Mouse (Mus musculus) gastrocnemius, postnatal 14 days (tissue): ENCODE measurements around the gene Ttll7. TPM values are rescaled to one million over a fixed set of nuclear protein-coding genes. Genes with fewer than 3 reads are reported as not detected.

Experiments
- DNase-seq: peaks from one replicate; pipeline ENCODE4 v3.0.0; 2021; ENCODE audit warnings: mixed read lengths
- intact Hi-C: fragments of 180-260 bp; cut with DNase I; formaldehyde crosslinking; loops from one replicate; pipeline ENCODE4 v1.15.1; 2025; ENCODE audit warnings: low total_unique reads
- long read RNA-seq, 2 experiments: library from polyadenylated mRNA; stranded (forward); transcript quantifications; one replicate each; pipeline ENCODE4 v2.0.0; 2021
- total RNA-seq, 2 experiments: library from RNA; stranded (reverse); gene quantifications; 2 replicates each; pipeline ENCODE4 v1.2.3; 2021

Ttll7 gene
- 10 to 100 TPM; 21.2 to 24.9 TPM for total RNA-seq
- long read RNA-seq, experiment 1, partial matches to known transcripts: 1 of 13 reads
- long read RNA-seq, experiment 1, other reads (novel, unspliced or antisense): 11 of 13 reads
- long read RNA-seq, experiment 2, partial matches to known transcripts: 3 of 11 reads
- long read RNA-seq, experiment 2, other reads (novel, unspliced or antisense): 8 of 11 reads

DNA sequence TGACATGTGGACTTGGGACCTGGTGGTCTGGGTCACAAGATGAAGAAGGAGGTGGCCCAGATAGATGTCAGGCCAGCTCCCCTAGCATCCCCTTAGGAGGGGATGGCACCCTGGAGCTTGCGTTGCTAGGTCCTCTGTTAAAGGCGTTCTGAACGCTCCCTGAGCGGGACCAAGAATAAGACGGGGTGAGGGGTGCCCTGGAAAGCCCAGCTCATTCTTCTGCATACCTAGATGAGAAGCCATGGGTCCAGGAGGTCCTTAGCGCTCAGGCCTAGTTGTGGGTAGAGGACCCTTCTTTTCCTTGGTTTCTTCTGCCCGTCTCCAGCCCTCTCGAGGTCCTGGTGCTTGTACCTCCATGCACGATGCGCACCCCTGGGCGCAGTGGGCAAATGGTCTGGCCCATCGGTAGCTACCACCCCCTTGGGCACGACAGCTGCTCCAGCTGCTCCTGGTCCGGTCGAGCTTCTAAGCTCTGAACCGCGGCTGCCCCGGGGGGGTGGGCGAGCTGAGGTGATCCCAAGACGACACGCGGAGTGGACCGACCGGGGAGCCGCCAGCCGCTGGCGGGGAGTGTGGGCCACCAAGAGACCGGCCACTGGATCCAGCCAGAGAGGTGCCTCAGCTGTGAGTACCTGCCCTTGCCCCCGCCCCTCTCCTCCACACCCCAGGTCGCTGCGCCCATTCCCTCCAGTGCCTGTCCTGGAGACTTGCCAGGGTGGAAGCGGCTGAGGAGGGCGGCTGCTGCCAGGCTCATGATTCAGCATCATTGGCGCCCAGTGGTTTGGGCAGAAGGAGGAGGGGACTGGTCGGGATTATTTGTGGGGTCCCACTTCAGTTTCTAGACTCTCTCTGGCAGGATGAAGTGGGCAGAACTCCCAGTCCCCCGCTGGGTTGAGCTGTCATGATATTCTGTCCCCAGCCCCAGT lies at the start of gene Ttll7:
TSS of gene Ttll7 (plus strand) at position 402 of the 926 bp plus-strand sequence.
- intact Hi-C loops: no loop called here
- DNase-seq: peak; percentile 84

DNA sequence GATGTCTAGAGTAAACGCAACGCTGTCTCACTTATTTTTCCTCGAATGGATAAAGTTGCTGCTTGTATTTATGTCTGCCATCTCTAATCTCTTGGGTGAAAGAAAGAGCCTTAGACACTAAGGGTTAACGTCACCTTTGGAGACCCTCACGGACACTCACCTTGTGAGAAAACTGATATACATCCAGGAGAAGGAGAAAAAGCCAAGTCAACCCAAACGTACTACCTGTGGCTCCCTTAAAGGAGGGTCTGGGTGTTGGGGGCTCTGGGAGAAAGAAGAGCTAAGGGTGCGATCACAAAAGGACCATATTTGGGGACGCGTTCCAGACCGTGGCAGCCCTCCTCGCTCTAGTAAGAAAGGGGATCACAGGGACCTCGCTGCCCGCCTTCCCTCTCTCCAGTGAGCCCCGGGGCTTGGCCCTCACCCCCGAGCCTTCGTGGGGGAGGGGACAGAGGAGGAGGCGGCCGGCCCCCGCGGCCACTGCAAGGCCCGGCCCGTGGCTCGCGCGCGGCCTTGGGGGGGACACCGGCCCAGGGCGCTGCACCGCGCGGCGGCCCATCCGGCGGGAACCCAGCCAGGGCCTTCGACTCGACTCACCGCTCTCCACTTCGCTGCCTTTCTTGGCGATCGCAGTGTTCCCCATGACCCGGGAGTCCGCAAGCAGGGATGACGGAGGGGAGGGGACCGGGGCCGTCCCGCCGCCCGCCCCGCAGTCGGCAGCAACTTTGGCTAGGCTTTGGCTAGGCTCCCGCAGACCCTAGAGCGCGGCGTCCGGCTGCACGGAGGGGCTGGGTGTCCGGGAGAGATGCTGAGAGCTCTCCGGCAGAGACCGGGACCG lies 39.9 kb upstream of the Ttll7 start:
- intact Hi-C loops: no loop called here
- DNase-seq: peak; percentile 67

DNA sequence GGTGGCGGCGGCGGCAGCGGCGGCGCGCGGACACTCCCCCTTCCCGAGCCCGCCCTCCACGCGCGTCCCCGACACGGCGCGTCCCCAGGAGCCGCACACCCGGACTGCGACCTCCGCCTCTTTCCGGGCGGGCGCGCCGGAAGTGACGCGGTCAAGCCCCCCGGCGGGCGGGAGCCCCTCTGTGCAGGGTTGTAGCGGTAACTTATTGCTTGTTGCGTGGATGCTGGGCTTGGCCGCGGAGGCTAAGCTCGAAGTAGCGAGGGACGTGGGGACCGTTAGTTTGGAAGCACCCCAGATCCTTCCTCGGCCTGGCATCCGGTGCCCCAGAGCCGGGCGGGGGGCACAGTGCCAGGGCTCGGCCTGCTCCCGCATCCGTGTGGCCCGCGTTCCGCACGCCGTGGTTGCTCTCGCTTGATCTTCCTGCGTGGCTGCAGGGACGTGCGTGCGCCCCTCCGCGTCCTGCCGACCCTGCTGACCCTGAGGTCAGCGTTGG lies 39.2 kb upstream of the Ttll7 start, which contains the start of gene Prkacb:
TSS of gene Prkacb (minus strand) at position 90 of the 493 bp plus-strand sequence.
- intact Hi-C loops: no loop called here

DNA sequence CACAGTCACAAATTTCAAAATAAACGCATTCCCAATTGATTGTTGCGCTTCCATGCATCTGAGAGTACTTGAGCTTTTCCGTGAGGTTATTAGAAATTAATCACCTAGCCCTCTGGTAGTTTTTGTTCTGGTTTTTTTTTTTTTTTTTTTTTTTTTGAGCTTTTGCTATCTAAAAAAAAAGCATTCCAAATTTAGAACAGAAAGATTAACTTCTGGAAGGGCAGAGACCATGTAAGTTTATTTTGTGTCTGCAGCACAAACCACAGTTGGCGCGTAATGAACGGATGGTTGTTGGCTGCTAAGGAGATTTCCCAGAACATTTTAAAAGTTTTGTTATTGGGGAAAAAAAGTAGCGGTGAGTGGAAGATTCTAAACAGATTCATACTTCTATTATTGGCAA lies 38.5 kb upstream of the Ttll7 start:
- intact Hi-C loops: no loop called here

More for the DNA sequence above, 39.2 kb upstream of the Ttll7 start, which contains the start of gene Prkacb:
- peak; percentile 93 for DNase-seq

DNA sequence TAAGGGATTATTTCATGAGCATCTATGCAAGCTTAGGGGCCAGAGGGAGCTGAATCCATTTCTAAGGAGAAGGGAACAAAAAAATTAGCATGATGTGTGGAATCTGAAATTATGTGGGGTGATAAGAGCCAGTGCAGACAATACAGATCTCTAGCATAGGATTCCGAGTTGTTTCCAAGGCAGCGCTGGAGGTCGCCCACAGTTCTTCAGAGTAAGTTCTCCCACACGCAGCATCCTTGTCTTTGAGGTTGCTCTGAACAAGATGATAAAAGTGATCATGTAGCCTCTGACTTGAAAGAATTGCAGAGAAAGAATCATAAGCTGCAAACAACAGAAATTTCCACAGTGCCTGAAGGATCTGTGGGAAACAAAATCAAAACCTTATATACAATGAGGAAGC lies 31.4 kb upstream of the Ttll7 start:
- intact Hi-C loops: no loop called here

More for the DNA sequence above, 38.5 kb upstream of the Ttll7 start:
- no peak for DNase-seq

DNA sequence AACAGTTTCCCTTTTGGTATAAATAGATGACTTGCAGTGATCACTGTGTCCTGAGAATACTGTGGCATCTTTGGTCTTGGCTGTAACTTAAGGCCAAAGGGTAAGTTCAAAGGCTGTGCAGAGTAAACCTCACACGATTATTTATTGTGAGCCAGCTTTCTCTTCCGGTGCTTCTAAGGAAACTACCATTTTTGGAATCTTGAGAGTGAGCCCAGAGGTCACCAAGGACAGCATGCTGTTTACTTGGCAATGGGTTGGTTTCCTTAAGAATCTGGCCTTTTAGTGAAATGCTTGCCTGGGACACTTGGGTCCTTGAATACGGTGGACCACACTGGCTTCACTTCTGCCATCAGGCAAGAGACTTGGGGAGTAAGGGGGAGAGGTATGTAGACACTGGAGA lies 9.4 kb upstream of the Ttll7 start:
- intact Hi-C loops: no loop called here
- no peak for DNase-seq

More for the DNA sequence above, 31.4 kb upstream of the Ttll7 start:
- DNase-seq: no peak

DNA sequence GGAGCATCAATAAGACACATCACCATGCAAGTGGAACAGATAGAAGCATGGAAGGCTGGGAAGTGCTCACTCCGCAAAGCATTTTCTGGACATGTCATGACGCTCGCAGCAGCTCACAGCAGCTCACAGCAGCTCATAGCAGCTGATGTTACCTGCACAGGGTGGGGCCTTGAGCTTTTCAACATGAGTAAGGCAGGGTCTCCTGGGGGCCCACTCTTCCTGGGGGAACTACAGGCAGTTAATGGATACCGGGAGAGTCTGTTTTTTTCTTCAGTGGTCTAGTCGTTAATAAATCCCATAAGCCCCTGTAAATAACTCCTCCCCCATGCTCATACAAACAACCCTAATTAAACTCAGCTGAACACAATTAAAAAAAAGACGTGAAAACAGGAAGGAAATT lies 8.7 kb upstream of the Ttll7 start:
- DNase-seq: no peak

DNA sequence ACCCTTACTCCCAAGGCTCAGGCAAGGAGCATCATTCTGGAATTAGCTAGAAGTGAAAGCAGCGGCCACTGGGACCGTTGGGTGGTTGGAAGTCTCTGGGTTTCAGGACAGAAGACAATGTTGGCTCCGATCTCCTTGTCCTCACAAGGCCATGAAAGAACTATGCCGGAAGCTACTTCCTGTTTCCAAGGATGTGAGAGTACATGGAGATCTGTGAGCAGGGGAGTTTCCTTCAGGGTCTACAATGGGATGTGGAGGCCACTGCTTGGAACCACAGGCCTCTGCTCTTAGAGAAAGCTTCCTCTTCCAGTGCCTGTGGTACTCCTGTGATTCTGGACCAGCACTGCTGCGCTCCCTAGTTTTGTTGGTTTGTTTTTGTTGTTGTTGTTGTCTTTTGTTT lies 5.9 kb upstream of the Ttll7 start:
- DNase-seq: no peak

More for the DNA sequence above, 8.7 kb upstream of the Ttll7 start:
- intact Hi-C loops: no loop called here

DNA sequence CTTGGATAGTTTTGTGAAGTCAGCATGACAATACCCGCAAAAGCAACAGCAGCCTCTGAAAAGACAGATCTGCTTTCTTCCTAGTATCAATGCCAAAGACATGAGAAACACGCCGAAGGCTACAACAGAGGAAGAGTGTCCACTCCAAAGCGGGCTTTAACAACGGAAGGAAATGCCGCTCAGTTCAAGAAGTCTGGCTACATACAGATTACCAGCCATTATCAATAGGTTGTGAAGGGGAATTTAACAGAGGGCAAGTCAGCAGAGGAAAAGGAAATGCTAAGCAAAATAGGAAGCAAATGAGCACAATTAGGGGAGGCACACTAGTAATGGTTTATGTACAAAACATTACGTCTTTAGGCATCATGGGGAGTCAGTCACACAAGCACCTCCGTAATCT lies 4.1 kb upstream of the Ttll7 start:
- no peak for DNase-seq
- intact Hi-C loops: no loop called here

More for the DNA sequence above, 5.9 kb upstream of the Ttll7 start:
- intact Hi-C loops: no loop called here

DNA sequence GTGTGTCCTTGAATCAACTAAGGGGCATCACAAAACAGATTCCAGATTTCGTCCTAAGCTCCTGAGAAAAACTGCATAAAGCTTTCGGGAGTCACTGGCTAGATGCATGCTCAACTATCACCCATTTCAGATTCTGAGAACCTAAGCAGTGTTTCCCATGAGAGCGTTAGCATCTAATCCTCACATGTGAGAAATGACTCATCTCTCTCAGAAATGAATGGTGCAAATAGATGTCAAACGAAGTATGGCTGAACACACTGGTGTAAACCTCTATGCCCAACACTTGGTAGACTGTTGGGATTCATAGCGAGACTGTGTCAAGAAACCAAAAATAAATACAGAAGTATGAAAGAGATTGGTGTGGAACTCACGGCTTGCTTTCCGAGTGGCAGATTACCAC lies 2.8 kb upstream of the Ttll7 start:
- intact Hi-C loops: no loop called here
- no peak for DNase-seq

DNA sequence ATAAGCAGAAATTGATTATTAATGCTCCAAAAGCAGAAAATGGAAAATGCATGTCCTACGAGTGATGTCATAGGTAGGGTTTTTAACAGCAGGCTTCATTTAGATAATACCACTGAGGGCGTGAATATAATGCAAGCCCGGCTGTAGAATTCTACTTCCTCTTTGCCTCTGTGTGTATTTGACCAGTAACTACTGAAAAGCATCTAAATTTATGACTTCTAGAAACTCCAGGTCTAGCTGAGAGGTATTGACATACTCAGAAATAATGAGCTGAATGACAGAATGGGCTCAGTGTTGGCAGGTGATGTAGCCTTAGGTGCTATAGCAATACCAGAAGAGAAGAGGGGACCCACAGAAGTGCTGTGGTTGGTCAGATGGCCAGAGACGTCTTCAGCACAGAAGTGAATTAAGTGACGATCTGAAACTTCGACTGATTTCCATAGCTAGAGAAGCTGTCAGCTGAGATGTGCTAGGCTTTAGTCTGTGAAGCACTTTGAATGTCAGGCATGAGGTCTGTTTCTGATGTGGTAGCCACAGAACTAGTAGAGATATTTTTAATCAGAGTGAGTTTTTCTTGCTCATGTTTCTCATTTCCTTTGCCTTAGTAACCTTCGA lies 2.4 kb downstream of the Ttll7 start:
- DNase-seq: no peak
- intact Hi-C loops: no loop called here

DNA sequence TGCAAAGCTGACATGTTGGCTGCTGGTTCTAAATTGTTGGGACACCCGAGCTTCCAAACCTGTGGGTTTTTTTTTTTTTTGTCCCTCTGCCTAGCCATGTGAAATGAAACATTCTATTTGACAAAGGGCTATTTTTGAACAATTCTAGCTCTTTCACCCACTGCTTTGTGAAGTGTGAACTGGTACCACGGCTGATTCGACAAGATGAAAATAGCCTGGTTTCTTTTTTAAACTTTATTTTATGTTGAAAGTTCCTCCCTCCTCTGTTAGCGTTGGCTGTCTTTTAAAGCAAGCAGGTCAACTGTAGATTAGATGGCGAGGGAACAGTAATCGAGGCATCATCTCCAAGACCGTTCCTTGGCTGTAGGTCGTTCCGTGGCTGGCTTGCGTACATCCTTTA lies 5.2 kb downstream of the Ttll7 start:
- no peak for DNase-seq
- intact Hi-C loops: no loop called here

DNA sequence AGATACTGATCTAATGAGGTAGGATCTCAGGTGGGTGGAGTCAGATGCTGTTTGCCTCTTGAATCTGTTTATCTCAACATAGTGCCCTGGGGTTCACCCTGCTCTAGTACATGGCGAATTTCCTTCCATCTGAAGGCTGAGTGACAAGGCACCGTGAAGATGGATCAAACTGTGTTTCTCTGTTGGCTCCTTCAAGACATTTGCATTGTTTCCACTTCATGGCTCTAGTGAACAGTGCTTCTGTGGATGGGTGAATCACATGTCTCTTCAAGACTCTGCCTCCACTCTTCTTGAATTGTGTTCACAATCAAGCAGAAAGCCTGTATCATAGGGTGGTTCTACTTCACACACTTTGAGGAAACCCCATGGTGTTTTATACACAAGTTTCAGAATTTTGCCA lies 8.1 kb downstream of the Ttll7 start:
- intact Hi-C loops: no loop called here
- DNase-seq: no peak

DNA sequence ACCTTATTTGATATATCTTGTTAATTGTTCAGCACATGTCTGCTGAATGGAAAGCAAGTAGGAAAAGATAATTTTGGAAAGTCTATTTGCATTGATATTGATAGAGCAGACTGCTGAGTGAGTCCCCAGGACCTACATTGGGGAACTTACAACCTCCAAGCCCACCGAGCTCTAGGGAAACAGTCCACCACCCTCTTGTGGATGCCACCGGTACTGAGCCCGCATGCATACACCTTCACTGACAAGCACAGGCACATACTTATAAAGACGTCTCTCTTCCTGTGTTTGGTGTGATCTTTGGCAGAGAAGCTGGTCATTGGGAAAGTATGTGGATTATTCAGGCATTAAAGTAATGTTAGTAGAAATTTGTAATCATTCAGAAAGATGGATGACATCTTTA lies 14.4 kb downstream of the Ttll7 start:
- DNase-seq: no peak
- intact Hi-C loops: no loop called here

DNA sequence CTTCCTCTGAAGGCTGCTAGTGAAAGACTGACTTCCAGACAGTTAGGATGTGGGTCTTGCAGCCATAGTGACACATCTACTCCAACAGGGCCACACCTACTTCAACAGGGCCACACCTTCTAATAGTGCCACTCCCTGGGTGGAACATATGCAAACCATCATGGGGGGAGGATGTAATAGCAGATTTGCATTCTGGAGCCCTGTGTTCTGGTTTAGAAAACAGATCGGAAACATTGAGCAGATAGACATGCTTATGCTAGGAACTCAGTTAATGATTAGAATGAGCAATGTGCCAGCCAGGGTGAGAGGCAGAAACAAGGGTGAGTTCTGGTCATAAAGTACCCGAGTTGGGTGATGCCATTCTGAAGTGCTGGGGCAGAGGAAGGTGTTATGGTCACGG lies 19.8 kb downstream of the Ttll7 start:
- no peak for DNase-seq
- intact Hi-C loops: no loop called here

DNA sequence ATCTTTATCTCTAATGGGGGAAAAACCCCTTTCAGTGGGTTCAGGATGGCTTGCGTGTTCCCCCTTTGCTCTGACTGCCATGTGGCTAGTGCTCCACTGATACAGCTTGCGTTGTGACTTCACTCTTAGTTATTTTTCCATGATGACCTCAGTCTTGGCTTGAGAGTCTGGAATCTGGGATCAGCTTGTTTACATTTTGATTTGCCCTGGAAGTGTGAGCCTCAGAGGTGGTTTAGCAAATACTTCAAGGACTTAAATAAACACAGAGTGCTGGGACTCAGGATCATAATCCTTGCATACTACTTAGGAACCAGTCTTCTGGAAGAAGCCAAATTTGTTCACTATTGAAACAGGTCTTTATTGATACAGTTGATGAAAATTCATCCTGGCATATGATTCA lies 23.8 kb downstream of the Ttll7 start:
- no peak for DNase-seq
- intact Hi-C loops: no loop called here

DNA sequence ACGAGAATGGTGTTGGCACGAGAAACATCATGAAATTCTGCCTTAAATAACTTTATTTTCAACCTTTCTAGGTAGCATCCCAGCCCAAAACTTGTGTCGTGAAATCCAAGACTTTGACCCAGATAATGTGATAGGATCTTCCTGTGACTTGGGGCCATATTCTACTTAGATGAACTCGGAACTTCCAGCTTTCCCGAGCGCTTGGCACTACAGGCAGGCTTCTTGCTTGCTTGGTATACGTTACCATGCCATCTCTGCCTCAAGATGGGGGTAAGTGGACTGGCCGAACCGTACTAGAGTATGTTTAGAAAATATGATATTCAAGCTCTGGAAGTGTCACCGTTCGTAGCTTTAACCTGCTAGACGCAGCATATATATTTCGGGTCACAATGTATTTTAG lies 41.8 kb downstream of the Ttll7 start:
- intact Hi-C loops: no loop called here
- no peak for DNase-seq

DNA sequence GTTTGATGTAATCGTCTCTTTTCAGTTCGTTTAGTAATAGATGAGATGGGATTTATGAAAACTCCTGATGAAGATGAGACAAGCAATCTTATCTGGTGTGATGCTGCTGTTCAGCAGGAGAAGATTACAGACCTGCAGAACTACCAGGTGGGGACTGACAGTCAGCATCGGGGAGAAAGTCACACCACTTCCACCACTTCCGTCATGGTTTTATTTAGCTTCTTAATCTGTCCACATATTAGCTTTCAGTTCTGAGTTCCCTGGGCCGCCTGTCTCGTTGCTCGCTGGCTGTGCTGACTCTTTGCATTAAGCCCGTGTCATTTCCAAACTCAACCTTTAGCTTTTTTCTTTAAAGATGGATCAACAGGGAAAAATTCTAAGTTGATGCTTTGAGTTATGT lies 44.4 kb downstream of the Ttll7 start:
- DNase-seq: no peak
- intact Hi-C loops: no loop called here

DNA sequence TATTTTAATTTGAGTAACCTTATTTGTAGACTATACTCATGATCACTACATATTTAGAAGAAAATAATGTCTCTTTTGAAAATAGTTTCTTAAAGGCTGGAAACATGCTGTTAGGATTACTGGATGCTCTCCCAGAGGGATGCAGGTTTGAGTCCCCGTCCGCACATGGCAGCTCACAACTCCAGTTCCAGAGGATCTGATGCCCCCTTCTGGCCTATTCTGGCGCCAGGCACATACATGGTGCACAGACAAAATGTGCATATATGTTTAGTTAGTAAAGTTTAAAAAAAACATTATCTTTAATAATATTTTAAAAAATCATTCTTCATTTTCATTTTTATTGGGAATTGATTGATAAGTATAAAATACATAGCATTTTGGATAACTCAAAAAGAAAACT lies 47.9 kb downstream of the Ttll7 start:
- DNase-seq: no peak
- intact Hi-C loops: no loop called here
